Mouse (Mus musculus): ENCODE data around the gene Eloa.

Gene Eloa

DNA sequence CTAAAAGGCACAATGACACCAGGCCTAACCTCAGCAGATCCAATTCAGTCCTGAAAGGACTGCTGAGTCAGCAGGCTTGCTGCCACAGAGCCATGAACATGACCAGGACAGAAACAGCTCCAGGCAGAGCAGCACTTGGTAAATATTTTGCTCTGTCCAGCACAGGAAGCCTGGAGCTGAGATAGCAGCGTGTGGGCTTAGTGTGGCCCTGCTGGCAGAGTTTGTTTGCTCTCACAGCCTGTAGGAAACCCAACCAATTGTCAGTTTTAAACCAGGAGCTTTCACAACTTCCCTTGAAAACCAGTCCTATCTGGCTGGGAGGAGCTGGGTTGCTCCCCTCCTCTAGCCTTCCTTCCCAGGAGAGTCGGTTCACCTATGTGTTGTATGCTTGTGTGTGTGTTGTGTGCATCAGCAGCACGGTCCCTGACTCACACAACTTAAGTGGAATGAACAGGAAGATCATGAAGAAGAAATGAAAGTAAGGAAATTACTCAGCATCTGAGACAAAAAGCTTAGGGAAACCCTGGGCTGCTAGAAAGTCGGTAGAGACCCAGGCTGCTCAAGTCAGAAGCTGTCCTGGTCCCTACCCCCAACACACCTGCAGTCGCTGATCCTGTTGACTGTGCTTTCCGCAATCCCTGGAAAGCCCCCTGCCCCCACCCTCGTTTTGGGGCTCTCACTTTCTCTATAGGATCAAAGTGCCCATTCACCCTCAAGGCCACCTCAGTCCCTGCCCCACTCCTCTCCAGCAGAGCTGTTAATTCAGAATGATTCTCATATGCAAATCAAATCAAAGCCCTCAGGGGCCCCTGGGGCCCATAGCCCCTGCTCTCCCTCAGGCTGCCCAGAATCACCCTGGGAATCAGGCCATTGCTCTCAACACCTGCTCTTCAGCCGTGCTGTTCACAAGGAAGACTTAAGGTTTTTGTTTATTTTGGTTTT is 9.7 kb upstream of the Eloa start:
- no peak for DNase-seq (ENCODE audit: low read depth, low spot score)

- no peak for DNase-seq (ENCODE audit: low read depth, low spot score)
Measured at GRCm38 (mm10) chr4:136028689-136029088, 7.1 kb upstream of the Eloa start.

GRCm38 (mm10) chr4:136028132-136028564 is 6.6 kb upstream of the Eloa start:
- DNase-seq (ENCODE audit: low read depth, low spot score) = no peak

DNA sequence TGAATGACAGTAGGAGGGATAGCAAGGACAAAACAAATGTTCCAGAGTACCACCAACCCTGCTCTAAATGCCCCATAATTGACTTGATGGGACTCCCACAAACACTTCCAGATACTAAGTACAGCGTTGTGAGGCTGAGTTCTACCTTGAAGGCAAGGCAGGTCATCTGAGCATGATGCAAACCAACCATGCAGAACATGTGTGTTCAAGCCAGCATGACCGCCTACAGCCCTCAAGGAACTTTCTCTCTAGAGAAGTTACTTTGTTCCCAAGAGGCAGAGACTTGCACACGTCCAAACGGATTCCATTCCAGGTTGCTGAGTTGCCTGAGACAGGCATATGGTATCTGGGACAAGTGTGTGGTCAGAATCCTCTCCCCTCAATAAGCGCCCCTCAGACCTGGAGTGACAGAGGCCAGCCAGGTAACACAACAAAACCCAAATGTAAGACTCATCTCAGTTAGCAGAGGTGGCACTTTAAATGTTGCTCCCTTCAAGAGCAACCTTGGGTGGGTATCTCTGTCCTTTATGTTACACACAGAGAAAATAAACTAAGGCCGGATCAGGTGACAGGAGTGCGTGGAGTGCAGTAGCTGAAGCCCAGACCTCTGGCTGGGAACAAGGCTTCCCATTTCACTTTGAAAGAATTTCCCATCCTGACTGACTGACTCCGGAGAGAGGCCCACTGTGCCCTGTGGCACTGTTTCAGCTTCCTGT is 6.0 kb upstream of the Eloa start:
- DNase-seq (ENCODE audit: low read depth, low spot score) = no peak

GRCm38 (mm10) chr4:136025350-136025749 is 3.8 kb upstream of the Eloa start:
- DNase-seq (ENCODE audit: low read depth, low spot score) = no peak

DNA sequence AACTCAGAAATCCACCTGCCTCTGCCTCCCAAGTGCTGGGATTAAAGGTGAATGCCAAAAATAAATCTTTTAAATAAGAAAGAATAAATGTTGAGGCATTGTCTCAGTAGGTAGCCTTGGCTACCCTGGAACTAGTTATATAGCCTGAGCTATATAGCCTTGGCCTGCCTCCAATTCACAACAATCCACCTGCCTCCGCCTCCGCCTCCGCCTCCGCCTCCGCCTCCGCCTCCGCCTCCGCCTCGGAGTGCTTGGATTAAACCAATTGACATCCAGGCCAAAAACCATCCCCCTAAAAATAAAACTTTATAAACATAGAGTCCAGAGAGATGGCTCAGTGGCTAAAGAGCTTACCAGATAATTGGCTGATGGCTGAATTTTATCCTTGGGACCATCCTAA is 1.4 kb upstream of the Eloa start:
- DNase-seq (ENCODE audit: low read depth, low spot score) = no peak

- no peak for DNase-seq (ENCODE audit: low read depth, low spot score)
Measured at GRCm38 (mm10) chr4:136020743-136021548, 617 bp downstream of the Eloa start.

DNA sequence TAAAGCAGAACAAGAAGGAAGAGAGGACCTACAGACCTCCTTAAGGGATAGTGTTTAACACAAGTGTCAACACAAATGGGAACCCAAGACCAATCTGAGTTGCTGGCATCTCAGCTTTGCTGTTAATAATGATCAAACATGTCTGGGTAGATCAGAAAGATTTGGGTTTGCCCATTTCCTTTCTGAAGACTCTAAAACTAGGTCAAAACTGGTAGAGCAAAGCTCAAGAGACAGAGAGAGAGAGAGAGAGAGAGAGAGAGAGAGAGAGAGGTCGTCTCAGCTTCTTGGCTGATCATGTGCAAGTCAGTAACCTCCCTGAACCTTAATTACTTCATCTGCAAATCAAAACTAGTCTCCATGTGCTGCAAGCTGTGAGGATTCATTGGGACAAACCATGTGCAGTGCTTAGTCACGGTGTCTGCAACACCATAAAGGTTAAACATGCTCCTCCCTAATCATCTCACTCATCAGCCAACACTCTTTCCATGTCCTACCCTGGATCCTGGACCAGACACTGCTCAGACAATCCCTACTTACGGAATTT is 5.4 kb downstream of the Eloa start:
- no peak for DNase-seq (ENCODE audit: low read depth, low spot score)

GRCm38 (mm10) chr4:136010586-136010985 is 11.0 kb downstream of the Eloa start:
- DNase-seq (ENCODE audit: low read depth, low spot score) = no peak

GRCm38 (mm10) chr4:136008782-136009447 is 12.6 kb downstream of the Eloa start:
- DNase-seq (ENCODE audit: low read depth, low spot score) = no peak

- DNase-seq (ENCODE audit: low read depth, low spot score) = no peak
Measured at GRCm38 (mm10) chr4:136006821-136007220, 14.7 kb downstream of the Eloa start.

DNA sequence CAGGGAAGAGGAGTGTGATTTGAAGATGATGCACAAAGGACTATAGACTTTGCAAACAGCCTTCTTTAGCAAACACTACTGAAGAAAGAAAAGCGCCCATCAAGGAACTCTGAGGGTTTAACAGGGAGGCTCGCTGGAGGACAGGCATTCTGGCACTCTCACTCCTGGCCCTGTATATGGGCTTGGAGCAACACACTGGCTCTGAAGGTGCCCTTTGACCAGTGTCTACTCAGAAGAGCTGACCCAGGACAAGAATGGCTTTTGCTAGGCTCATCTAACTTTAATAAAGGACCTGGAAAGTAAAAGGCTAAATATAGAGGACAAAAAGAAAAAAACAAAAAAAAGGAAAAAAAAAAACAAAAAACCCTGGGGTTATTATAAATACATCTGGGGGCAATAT is 16.6 kb downstream of the Eloa start:
- DNase-seq (ENCODE audit: low read depth, low spot score) = no peak

GRCm38 (mm10) chr4:136004107-136004675 is 17.4 kb downstream of the Eloa start:
- DNase-seq (ENCODE audit: low read depth, low spot score) = no peak

- DNase-seq (ENCODE audit: low read depth, low spot score) = no peak
Measured at GRCm38 (mm10) chr4:135995118-135995517, 26.4 kb downstream of the Eloa start.

DNA sequence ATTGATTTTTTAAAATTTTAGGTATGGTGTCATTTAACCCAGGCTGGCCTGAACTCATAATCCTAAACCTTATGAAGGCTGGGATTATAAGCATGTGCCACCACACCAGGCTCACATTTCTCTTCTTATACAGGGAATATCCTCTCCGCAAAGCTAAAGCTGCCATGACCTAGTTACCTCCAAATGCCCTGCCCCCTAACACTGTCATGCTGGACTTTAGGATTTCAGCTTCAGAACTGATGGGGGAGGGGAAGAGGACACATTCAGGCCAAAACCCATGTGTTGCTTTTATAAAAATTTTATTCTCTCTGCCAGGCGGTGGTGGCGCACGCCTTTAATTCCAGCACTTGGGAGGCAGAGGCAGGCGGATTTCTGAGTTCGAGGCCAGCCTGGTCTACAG is 27.6 kb downstream of the Eloa start:
- DNase-seq (ENCODE audit: low read depth, low spot score) = peak; percentile 69

DNA sequence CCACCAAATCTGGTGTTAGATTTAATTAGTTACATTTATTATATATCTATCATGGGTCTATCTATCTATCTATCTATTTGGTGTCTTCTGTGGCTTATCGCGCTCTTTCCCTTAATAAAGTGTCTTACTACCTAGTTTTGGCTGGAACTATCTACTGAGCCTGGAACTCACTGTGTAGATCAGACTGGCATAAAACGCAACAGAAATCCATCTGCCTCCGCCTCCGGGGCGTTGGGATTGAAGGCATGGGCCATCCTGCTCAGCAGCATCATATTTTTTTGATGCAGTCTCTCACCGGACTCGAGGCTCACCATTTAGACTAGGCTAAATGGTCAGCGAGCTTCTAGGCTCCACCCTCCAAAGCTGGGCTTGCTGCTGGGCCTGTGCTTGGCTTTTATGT is 33.8 kb downstream of the Eloa start:
- no peak for DNase-seq (ENCODE audit: low read depth, low spot score)

DNA sequence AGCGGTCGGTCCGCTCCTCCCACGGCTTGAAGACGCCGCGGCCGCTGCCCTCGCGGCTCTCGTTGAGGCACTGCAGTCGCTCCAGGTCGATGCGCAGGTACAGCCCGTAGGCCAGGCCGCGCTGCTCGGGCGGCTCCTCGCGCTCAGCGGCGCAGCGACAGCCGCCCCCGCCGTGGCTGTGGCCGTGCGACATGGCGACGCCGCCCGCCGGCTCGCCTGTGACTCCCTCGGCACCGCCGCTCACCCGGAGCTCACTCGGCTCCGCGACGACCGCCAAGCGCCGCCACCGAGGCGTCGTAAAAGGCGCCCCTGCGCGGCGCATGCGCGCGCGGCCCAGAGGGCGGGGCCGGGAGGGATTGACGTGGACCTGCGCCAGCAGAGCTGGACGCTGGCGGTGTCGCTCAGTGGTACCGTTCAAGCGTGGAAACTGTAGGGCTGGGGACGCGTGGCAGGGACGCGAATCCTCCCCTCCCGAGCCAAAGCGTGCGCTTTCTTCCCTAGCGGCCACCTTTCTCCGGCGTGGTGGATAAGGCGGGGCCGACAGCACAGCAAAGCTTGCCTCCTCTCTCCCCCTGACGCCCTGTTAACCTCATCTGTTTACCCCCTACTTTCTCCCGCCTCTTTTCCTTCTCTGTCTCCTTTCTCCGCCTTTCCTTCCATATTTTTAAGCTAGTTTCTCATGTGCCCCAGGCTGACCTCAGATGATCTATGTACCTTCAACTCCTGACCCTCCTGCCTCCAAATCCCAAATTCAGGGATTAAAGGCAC is 34.4 kb downstream of the Eloa start, which contains the start of gene Pithd1:
Gene Pithd1, minus strand, starts transcription at position 322 of the 768 bp plus-strand sequence.
- DNase-seq (ENCODE audit: low read depth, low spot score) = peak; percentile 86

GRCm38 (mm10) chr4:135986301-135986942 is 35.1 kb downstream of the Eloa start:
- DNase-seq (ENCODE audit: low read depth, low spot score) = no peak

DNA sequence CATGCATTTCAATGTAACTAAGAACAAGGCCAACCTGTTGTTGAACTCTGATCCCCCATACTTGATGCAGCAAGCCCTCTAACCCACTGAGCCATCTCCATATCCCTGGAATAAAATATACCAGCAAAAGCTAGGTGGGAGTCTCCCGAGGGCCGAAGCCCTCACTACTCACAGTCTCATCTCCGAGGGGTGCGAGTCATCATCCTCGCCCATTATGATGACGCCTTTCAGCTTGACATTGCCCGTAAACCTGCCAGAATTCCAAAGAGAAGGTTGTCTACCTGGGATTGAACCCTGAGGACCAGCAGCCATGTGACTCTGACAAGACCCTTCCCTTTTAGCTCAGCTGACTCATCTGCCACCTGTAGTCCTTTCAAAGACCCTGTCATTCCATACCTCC is 35.8 kb downstream of the Eloa start:
- DNase-seq (ENCODE audit: low read depth, low spot score) = no peak
